Mouse (Mus musculus) layer of hippocampus, adult 8-10 months (tissue): ENCODE results near the gene Cct8l1. TPM values are rescaled to one million over a fixed set of nuclear protein-coding genes. Genes with fewer than 3 reads are reported as not detected.

ENCODE experiments used
- DNase-seq, 2 experiments: peaks; one replicate each; pipeline ENCODE4 v3.0.0; 2022; ENCODE audit warnings: low spot score in 2 of 2
- total RNA-seq, 4 experiments: library from RNA; stranded (reverse); gene quantifications; 2 replicates each; pipeline ENCODE4 v1.2.4; 2022

Cct8l1 gene
- total RNA-seq, 4 experiments from 2014 or later, result 0.23 to 0.61 (median 0.36) TPM

DNA sequence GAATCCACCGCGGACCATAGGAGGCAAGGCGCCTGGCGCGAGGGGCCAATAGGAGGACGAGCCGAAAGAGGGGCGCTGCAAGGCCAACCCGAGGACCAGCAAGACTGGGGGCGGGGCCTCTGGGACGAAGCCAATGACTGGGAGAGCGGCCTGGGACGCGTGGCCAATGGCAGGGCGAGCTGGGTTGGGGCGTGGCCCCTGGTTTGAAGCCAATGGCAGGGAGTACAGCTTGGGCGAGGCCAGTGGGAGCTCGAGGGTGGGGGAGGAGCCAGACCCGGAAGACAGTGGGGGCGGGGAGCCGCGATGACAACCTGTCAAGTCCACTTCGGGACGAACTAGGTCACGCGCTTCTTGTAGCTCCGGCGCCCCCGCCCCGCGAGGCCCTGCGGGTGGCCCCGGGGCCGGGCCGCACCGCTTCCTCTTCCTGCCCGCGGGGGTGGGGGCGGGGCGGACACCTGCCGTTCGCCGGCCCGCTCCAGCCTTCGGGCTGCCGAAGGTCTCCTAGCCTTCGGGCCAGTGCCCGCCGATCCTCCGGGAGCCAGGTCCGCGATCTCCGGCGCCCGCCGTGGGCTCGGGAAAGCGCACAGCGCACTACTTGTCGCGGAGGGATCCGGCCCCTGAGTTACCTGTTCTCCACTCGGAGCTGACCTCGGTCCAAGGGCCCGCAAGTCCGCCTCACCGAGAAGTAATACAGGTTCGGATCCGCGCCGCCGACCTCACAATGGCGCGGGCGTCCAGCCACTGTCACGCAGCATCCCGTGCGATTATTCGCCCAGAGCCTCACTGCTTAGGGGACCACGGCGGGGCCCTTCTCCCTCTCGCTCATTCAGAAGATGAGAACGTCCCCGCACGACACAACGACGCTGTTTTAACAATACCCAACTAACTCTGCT is 13.9 kb downstream of the Cct8l1 start:
- peak; percentile 99 for DNase-seq

DNA sequence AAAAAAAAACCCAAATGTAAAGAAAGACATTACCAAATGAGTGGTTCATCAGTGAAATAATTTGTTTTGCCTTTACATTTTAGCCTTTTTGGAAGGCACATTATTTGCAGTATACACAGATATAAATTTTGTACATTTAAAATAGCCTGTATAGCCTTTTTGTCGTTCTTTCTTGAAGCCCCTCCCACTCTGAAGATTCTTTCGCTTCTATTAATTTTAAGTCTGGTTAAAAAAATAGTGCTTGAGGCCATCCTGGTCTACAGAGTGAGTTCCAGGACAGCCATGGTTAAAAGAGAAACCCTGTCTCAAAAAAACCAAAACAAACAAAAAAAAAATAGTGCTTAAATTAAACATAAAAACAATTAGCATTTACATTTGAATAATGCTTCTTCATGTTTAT is 14.8 kb downstream of the Cct8l1 start:
- no peak for DNase-seq

DNA sequence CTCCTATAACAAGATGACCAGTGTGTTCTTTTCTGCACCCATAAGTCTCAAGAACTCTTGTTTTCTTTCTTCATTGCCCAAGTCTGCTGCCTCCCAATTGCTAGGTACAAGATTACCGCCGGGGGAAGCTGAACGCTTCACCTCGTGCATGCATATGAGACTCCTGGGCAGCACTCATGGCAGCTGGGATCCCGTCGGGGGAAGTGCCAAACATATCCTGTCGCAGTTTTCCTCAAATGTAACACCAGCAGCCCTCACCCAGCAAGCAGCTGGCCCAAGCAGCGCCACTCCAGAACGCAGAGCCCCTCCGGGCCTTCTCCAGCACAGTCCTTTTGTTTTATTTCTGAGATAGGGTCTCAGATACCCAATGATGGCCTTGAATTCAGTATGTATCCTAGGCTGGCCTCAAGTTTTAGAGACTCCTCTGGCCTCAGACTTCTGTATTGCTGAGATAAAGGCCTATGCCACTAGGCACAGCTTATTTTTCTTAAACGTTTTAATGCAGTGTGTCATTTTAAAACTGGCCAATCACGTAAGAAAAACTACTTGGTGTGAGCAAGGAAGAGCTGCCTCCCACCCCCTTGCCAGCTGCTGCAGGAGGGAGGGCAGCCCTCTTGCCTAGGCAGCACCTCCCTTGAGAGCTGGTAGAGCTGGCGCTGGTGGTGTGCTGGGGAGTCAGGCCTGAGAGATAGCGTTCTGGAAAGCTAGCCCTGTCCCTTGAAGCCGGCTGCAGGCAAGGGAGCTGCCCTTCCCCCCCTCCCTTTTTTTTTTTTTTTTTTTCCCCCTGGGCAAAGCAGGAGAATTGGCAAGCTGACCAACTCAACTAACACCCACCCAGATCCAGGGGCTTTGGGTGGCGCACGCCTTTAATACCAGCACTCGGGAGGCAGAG is 16.6 kb downstream of the Cct8l1 start:
- DNase-seq, result no peak

DNA sequence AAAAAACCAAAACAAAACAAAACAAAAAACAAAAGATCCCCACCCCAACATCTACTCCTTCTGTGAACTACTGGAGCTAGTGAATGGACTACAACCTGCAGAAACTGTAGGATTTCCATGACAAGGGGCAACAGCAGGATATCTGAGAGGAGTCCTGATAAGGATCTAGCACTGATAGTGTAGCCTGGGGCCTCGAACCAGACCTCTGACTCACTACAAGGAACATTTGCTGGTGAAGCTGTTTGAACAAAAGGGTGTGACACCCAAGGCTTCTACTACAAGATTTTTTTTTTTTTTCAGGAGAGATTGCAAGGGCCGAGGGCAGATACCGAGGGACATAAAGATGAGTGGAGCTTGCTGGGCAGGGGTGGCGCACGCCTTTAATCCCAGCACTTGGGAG is 17.4 kb downstream of the Cct8l1 start:
- DNase-seq, result no peak

DNA sequence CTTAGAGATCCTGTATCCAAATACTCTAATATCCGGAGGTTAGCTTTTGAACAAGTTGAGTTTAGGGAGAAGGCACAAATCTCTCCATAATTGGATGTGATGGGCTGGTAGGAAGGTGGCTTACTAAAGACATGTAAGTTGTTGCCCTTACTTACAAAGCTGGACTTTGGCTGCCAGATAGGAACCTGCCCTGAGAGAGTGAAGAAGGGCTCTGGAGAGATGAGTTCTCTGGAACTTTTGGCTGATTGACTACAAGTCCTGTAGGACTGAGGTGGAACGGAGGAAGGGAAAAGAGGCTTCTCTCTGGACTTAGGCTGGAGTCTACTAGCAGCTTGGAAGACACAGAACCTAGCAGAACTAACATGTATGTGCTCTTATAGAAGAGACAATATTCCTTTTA is 19.7 kb downstream of the Cct8l1 start:
- DNase-seq, result no peak

DNA sequence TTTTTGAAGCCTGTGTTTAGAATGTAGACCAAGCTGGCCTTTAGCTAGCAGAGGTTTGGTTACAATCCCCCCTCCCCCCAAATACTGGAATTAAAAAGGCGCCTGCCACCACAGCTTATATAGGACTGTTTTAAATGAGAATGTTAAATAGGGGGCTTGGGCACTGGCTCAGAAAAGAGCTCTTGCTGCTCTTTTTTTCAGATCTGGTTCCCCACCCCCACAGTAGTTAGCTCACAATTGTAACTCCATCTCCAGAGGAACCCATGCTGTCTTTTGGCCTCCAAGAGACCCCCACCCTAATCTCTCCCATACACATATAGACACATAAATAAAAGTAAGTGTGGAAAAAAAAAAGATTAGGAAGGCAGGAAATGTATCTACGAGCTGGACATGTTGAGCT is 20.6 kb downstream of the Cct8l1 start:
- no peak for DNase-seq

DNA sequence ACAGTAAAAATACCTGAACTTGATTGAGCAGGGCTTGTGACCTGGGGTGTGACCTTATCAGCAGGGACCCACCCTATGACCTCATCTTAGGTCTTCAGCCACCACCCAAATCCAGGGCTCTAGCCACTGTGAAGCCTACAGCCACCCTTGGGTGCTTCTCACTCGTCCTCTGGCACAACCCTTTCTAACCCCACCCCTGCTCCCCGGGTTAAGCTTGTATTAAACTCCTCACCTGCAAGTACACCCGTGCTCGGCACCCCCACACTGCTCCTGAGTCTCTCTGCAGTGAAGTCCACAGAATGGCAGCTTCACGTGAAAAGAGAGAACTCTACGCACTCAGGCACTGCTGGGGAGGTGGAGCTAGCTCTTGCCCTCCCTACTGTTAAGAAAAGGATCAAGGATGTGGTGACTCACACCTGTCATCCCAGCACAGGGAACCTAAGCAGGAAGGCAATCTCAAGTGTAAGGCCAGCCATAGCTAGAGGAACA is 21.1 kb downstream of the Cct8l1 start:
- DNase-seq, result no peak

DNA sequence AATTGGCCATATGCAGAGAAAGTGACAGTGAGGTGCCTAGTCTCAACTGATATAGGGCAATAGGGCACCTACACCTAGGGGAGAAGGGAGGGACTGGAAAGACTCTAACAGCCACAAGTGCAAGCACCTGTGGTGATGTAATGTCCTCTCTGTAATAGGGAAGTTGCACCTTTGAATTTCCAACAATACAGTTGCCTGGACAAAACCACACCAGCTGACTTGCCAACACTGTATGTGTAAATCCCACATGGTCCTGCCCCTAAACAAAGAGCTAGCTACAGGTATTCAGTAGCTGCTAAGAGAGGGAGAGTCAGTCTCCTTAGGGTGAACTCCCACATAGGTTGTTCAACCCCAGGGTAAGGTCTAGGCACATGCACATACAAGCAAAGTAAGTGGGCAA is 24.5 kb downstream of the Cct8l1 start:
- no peak for DNase-seq

DNA sequence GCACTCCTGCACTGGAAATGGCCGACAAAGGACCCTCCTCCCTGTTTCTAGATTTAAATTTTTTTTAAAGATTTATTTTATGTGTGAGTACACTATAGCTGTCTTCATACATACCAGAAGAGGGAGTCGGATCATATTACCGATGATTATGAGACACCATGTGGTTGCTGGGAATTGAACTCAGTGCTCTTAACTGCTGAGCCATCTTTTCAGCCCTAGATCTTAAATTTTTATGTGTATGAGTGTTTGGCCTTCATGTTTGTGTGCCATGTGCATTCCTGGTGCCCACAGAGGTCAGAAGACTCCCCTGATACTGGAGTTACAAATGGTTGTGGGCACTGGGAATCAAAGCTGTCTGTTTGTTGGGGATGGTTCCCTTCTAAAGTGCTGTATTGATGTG is 25.1 kb downstream of the Cct8l1 start:
- no peak for DNase-seq

DNA sequence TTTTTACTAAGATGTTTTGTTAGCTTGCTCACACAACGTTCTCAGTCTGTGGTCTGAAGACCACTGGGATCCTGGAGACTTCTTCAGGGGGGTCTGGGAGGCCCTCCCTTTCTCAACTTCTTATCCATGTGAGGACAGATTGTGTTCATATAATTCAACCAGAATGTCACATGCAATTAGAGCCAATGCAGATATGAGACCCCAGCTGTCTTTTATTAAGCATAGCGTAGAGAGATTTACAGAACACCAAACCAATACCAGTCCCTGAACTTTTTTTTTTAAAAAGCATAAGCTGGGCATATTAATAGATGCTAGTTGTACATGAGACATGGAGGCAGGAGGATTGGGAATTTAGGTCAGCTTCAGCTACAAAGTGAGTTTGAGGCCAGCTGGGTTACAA is 25.8 kb downstream of the Cct8l1 start:
- no peak for DNase-seq

DNA sequence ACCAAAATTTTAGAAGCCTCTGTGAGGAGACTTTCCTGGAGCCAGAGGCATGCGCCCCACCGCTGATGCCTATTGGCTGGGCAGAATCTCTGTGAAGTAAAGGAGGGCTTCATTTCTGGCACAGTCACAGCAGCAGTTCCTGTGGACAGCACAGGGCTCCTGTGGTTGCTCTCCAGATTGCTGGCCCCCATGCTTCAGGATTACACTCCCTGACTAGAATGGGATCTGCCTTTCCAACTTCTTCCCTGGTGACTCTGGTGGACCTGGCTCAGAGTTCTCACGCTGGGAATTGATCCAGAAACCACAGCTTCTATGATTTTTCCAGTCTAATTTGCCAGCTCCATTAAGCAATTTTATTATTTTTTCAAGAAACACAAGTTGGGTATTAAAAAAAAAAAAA is 28.2 kb downstream of the Cct8l1 start:
- no peak for DNase-seq

DNA sequence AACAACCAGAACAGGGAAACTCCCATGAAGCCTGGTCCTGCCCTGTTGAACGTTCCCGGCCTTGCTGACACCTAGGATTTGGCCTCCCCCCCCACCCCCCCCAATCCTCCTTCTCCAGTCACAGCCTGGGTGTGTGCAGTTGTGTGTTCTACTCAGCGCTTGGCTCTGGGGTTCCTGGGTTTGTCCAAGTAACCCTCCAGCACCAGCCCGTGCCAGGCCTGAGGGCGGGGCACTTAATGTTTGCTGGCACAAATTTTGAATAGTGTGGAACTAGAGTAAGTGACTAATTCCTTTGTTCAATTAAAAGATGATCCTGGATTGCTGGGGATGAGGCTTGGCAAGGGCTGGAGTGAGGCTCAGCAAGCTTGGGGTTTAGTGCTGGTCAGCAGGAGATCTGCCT is 28.7 kb downstream of the Cct8l1 start:
- DNase-seq, result no peak

DNA sequence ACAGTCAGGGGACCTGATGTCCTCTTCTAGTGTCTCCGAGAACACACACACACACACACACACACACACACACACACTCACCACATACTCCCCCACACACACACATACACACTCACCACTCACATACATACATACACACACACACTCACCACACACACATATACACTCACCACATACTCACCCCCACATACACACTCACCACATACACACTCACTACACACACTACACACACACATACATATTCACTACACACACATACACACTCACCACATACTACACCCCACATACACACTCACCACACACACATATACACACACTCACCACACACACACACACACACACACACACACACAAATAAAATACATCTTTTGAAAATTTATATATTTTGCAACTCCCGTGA is 31.0 kb downstream of the Cct8l1 start:
- no peak for DNase-seq

DNA sequence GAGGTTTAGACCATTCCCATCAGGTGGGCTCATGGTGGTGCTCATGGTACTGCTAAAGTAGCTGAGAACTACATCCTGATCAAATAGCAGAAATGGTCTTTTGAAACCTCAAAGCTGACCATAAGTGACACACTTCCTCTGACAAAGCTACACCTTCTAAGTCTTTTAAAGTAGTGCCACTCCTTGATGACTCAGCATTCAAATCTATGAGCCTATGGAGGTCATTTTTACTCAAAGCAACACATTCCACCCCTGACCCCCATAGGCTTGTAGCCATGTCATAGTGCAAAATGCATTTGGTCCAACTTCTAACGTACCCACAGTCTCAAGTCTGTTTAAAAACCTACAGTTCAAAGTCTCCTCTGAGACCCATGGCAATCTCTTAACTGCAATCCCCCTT is 35.0 kb downstream of the Cct8l1 start:
- no peak for DNase-seq

DNA sequence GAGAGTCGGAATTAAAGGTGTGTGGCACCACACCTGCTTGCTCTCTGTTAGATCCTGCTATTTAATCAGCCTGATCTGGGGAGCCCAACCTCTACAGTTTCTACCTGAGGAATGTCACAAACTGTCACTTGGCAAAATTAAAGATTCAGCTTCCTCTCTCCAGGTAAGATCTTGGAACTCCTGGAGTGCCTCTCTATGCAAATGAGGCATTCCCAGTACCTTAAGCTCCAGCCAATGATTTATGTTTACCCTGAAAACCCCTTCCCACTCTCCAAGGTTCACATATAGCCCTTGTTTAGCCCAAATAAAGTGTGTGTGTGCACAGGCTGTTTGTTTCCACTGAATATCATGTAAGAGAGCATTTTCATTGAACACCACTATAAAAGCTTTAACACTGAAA is 38.3 kb downstream of the Cct8l1 start:
- DNase-seq, result no peak

DNA sequence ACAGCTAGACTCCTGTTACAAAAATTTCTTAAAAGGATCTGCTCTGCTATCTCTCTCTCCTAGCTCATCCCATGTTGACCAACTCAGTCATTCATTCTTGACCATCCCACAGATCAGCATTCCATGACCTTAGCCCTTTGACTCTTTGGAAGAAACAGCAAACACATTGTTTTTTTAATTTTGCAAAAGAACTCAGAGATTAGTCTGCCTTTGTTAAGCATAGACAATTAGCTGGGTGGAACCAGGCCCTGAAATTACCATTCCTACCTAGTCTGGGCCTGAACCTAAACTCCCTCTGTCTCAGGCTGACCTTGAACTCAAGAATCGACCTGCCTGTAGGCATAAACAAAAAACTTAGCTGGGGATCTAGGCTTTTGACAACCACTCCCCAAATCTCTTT is 38.8 kb downstream of the Cct8l1 start:
- DNase-seq, result no peak

DNA sequence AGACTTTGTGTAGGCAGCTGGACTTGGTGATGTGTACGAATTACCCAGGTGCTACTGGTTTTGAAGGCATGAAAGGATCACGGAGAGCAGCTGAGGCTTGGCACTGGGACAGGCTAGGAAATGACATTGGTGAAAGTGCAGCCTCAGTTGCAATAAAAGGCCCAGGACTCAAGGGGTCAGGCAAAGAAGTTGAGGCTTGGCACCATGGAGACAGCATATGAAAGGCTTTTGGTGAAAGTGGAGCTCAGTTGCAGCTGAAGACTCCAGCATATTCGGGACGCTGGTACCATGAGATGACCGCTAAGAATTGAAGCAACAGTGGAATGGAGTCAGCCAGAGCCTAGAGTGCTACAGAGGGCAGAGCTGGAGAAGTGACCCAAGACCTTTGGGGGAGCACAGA is 39.8 kb downstream of the Cct8l1 start:
- no peak for DNase-seq

DNA sequence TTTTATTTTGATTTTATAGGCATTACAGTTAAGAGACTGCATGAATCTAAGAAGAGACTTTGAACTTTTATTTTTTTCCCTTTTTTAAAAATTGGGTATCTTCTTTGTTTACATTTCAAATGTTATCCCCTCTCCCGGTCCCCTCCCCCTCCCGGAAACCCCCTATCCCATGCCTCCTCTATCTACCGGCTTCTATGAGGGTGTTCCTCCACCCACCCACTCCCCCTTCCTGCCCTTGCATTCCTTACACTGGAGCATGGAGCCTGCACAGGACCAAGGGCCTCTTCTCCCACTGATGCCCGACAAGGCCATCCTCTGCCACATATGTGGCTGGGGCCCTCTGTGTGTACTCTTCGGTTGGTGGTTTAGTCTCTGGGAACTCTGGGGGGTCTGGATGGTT is 40.5 kb downstream of the Cct8l1 start:
- DNase-seq, result no peak
